Mouse (Mus musculus): ENCODE measurements at regions not wholly inside any gene's neighbourhood (a gene's known extent, or its start where the extent isn't known, plus 50 kb on each side); places are given as distances from the start of the nearest gene placed in this dataset.

DNA sequence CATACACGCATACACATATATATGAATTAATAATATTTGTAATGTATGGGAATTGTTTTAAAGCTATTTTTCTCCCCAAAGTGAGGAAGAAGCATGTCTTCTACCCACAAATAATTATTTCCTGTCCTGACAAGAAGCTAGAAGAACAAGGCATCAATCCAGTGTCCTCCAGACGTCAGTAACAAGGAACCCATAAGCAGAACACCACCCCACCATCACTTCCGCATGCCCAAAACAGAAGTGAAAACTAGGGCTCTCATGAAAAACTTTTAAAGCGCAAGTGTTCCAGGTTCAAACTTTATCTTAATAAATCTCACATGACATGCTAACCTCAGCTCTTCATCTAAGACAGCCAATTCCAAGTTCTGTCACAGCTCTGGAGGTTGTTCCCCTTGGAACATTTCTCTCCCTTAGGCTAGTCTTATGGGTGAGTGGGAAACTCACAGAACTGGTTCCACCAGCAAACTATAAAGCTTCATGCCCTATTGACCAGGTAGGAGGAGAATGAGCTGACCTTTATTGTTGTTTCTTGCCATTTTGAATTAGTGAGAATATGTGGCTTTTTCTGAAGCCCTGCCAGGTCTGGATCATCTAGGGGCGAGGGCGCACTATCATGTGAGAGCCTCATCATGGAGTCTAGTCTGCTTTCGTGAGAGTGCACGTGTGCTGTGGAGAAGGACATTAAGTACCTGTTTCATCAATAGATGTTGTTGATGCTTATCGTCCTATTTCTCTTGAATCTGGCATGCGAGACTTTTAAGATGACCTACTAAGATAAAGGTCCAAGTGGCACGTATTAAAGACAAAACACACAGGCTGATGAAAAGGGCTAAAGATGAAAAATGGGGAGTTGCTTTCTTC lies 155.1 kb downstream of the Nrip1 start:
- no peak for TF ChIP-seq MAFK (IDR thresholded peaks at IDR 0.05; ENCODE audit: insufficient replicate concordance, low read length)
- no peak for TF ChIP-seq USF1 (IDR thresholded peaks at IDR 0.05; ENCODE audit: low read depth, low read length)
- no peak for TF ChIP-seq CTCF (conservative IDR thresholded peaks at IDR 0.05 in 1 of 2, IDR thresholded peaks at IDR 0.05 in 1 of 2; ENCODE audit: low read depth in 2 of 2, low read length in 2 of 2)
- TF ChIP-seq SIN3A (IDR thresholded peaks at IDR 0.05; ENCODE audit: low read length): no peak
- no peak for TF ChIP-seq EP300 (IDR thresholded peaks at IDR 0.05; ENCODE audit: low read length)
- no peak for TF ChIP-seq POLR2A (IDR thresholded peaks at IDR 0.05; ENCODE audit: low read depth, low read length)
- TF ChIP-seq SMC3 (IDR thresholded peaks at IDR 0.05; ENCODE audit: low read depth, low read length): no peak
- TF ChIP-seq MEF2A (IDR thresholded peaks at IDR 0.05; ENCODE audit: borderline replicate concordance, low read depth, low read length): no peak
- no peak for TF ChIP-seq BHLHE40 (IDR thresholded peaks at IDR 0.05; ENCODE audit: low read depth, low read length)
